Mouse (Mus musculus): Measurements from ENCODE around the gene Gtf2a1l.

The Gtf2a1l gene

GRCm38 (mm10) chr17:88668452-88668851 lies at the start of gene Gtf2a1l:
Gtf2a1l (plus strand) TSS chr17:88668660.
- peak; percentile 20 for DNase-seq

GRCm38 (mm10) chr17:88620935-88621334 lies 47.5 kb upstream of the Gtf2a1l start:
- DNase-seq: no peak

GRCm38 (mm10) chr17:88621374-88621773 lies 47.1 kb upstream of the Gtf2a1l start:
- no peak for DNase-seq

GRCm38 (mm10) chr17:88622711-88623110 lies 45.7 kb upstream of the Gtf2a1l start:
- no peak for DNase-seq

GRCm38 (mm10) chr17:88624386-88624785 lies 44.1 kb upstream of the Gtf2a1l start:
- no peak for DNase-seq

GRCm38 (mm10) chr17:88625350-88625749 lies 43.1 kb upstream of the Gtf2a1l start:
- no peak for DNase-seq

- no peak for DNase-seq
Measured at GRCm38 (mm10) chr17:88625931-88626330, 42.5 kb upstream of the Gtf2a1l start.

GRCm38 (mm10) chr17:88626347-88626811 lies 42.1 kb upstream of the Gtf2a1l start:
- DNase-seq: no peak

- no peak for DNase-seq
Measured at GRCm38 (mm10) chr17:88627150-88627549, 41.3 kb upstream of the Gtf2a1l start.

GRCm38 (mm10) chr17:88628676-88629380 lies 39.6 kb upstream of the Gtf2a1l start:
- no peak for DNase-seq

- no peak for DNase-seq
Measured at GRCm38 (mm10) chr17:88629381-88629759, 39.1 kb upstream of the Gtf2a1l start.

GRCm38 (mm10) chr17:88629931-88630553 lies 38.4 kb upstream of the Gtf2a1l start:
- DNase-seq: no peak

GRCm38 (mm10) chr17:88630554-88630948 lies 37.9 kb upstream of the Gtf2a1l start:
- DNase-seq: no peak

- DNase-seq: no peak
Measured at GRCm38 (mm10) chr17:88632631-88633030, 35.8 kb upstream of the Gtf2a1l start.

GRCm38 (mm10) chr17:88636076-88636475 lies 32.4 kb upstream of the Gtf2a1l start:
- DNase-seq: no peak

- no peak for DNase-seq
Measured at GRCm38 (mm10) chr17:88636587-88636986, 31.9 kb upstream of the Gtf2a1l start.

- peak; percentile 39 for DNase-seq
Measured at GRCm38 (mm10) chr17:88641012-88641411, 27.4 kb upstream of the Gtf2a1l start.

GRCm38 (mm10) chr17:88641836-88642235 lies 26.6 kb upstream of the Gtf2a1l start:
- DNase-seq: no peak

- no peak for DNase-seq
Measured at GRCm38 (mm10) chr17:88644876-88645275, 23.6 kb upstream of the Gtf2a1l start.

GRCm38 (mm10) chr17:88645299-88645698 lies 23.2 kb upstream of the Gtf2a1l start:
- DNase-seq: no peak

GRCm38 (mm10) chr17:88647149-88647548 lies 21.3 kb upstream of the Gtf2a1l start:
- no peak for DNase-seq

GRCm38 (mm10) chr17:88652010-88652409 lies 16.4 kb upstream of the Gtf2a1l start:
- peak; percentile 57 for DNase-seq

GRCm38 (mm10) chr17:88652702-88653374 lies 15.6 kb upstream of the Gtf2a1l start:
- peak; percentile 67 for DNase-seq

GRCm38 (mm10) chr17:88653375-88653769 lies 15.1 kb upstream of the Gtf2a1l start:
- DNase-seq: no peak

Data from cerebellum, adult 9-11 months (tissue).